Mouse (Mus musculus): ENCODE measurements at regions not wholly inside any gene's neighbourhood (a gene's known extent, or its start where the extent isn't known, plus 50 kb on each side); places are given as distances from the start of the nearest gene placed in this dataset.

GRCm38 (mm10) chr13:35087246-35088040, 60.5 kb upstream of the Eci2 start:
- H3K79me2 ChIP-seq (replicated peaks; ENCODE audit: control insufficient read depth, extremely low read depth, insufficient read depth, poor library complexity, severe bottlenecking) = no peaks in the 10 kb centered on the region
- H3K4me2 ChIP-seq (ENCODE audit: insufficient read depth, low read depth, poor library complexity, severe bottlenecking) = no peak overlapping the region
- no peaks in the 10 kb centered on the region for H3K36me3 ChIP-seq (replicated peaks in 1 of 2; ENCODE audit: control insufficient read depth in 1 of 2, insufficient read depth in 1 of 2, low read length in 1 of 2)
- H3K27me3 ChIP-seq (replicated peaks) = no peaks in the 10 kb centered on the region
- DNase-seq (ENCODE audit: extremely low read depth) = no peak
- peaks cover 0 to 7% of the 10 kb centered on the region in 2 experiments; a peak in 1 of 4 replicates for H3K4me1 ChIP-seq (ENCODE audit: control insufficient read depth in 1 of 2, insufficient read depth in 2 of 2)
- no peak overlapping the region for H3K4me3 ChIP-seq (replicated peaks in 1 of 3; ENCODE audit: low read depth in 2 of 3, low read length in 2 of 3, poor library complexity in 1 of 3)
- no peaks in the 10 kb centered on the region for H3K9me3 ChIP-seq (replicated peaks; ENCODE audit: low read length)
- H3K9ac ChIP-seq (ENCODE audit: insufficient read depth, low read depth) = no peak overlapping the region
- in situ Hi-C loops (cut with MboI; ENCODE audit: low pct_ligation_motif_present, low pct_unique_long_range_greater_than_20kb, low sequenced_read_pairs) = no loop called here
- H3K27ac ChIP-seq (ENCODE audit: insufficient read depth, low read depth) = no peak overlapping the region
- TF ChIP-seq MAZ (IDR thresholded peaks at IDR 0.05; ENCODE audit: low read depth, low read length) (no peak), MAFK (IDR thresholded peaks at IDR 0.05; ENCODE audit: insufficient replicate concordance, low read length) (peak; percentile 92)
- dilution Hi-C loops (cut with MboI; ENCODE audit: extremely low pct_ligation_motif_present, extremely low pct_unique_long_range_greater_than_20kb, low sequenced_read_pairs) = no loop called here

- no peak for DNase-seq (ENCODE audit: extremely low read depth)
- no peak overlapping the region for H3K9ac ChIP-seq (ENCODE audit: insufficient read depth, low read depth)
- no peak overlapping the region for H3K27ac ChIP-seq (ENCODE audit: insufficient read depth, low read depth)
- H3K79me2 ChIP-seq (replicated peaks; ENCODE audit: control insufficient read depth, extremely low read depth, insufficient read depth, poor library complexity, severe bottlenecking) = no peaks in the 10 kb centered on the region
- in situ Hi-C loops (cut with MboI; ENCODE audit: low pct_ligation_motif_present, low pct_unique_long_range_greater_than_20kb, low sequenced_read_pairs) = no loop called here
- no peak overlapping the region for H3K4me3 ChIP-seq (replicated peaks in 1 of 3; ENCODE audit: low read depth in 2 of 3, low read length in 2 of 3, poor library complexity in 1 of 3)
- H3K4me2 ChIP-seq (ENCODE audit: insufficient read depth, low read depth, poor library complexity, severe bottlenecking) = no peak overlapping the region
- H3K27me3 ChIP-seq (replicated peaks) = no peaks in the 10 kb centered on the region
- no peaks in the 10 kb centered on the region for H3K9me3 ChIP-seq (replicated peaks; ENCODE audit: low read length)
- no peak for TF ChIP-seq TBP (conservative IDR thresholded peaks at IDR 0.05; ENCODE audit: low read depth, low read length)
- TF ChIP-seq MAFK (IDR thresholded peaks at IDR 0.05; ENCODE audit: insufficient replicate concordance, low read length) = peak; percentile 83; the same call in 1 of the 2 replicates
- no peaks in the 10 kb centered on the region for H3K36me3 ChIP-seq (replicated peaks in 1 of 2; ENCODE audit: control insufficient read depth in 1 of 2, insufficient read depth in 1 of 2, low read length in 1 of 2)
- dilution Hi-C loops (cut with MboI; ENCODE audit: extremely low pct_ligation_motif_present, extremely low pct_unique_long_range_greater_than_20kb, low sequenced_read_pairs) = no loop called here
- H3K4me1 ChIP-seq (ENCODE audit: control insufficient read depth in 1 of 2, insufficient read depth in 2 of 2) = peaks cover 0 to 2% of the 10 kb centered on the region in 2 experiments; a peak in 1 of 4 replicates
Measured at GRCm38 (mm10) chr13:35091155-35091554, 64.3 kb upstream of the Eci2 start.

- dilution Hi-C loops (cut with MboI; ENCODE audit: extremely low pct_ligation_motif_present, extremely low pct_unique_long_range_greater_than_20kb, low sequenced_read_pairs) = no loop called here
- Histone ChIP-seq H3K9ac (ENCODE audit: insufficient read depth, low read depth) (no peak overlapping the region), H3K4me3 (replicated peaks in 1 of 3; ENCODE audit: low read depth in 2 of 3, low read length in 2 of 3, poor library complexity in 1 of 3) (no peak overlapping the region), H3K4me1 (ENCODE audit: control insufficient read depth in 1 of 2, insufficient read depth in 2 of 2) (peaks cover 0 to 5% of the 10 kb centered on the region in 2 experiments; a peak in 1 of 4 replicates), H3K27me3 (replicated peaks) (no peaks in the 10 kb centered on the region), H3K79me2 (replicated peaks; ENCODE audit: control insufficient read depth, extremely low read depth, insufficient read depth, poor library complexity, severe bottlenecking) (no peaks in the 10 kb centered on the region), H3K36me3 (replicated peaks in 1 of 2; ENCODE audit: control insufficient read depth in 1 of 2, insufficient read depth in 1 of 2, low read length in 1 of 2) (no peaks in the 10 kb centered on the region), H3K27ac (ENCODE audit: insufficient read depth, low read depth) (no peak overlapping the region), H3K9me3 (replicated peaks; ENCODE audit: low read length) (no peaks in the 10 kb centered on the region), H3K4me2 (ENCODE audit: insufficient read depth, low read depth, poor library complexity, severe bottlenecking) (no peak overlapping the region)
- in situ Hi-C loops (cut with MboI; ENCODE audit: low pct_ligation_motif_present, low pct_unique_long_range_greater_than_20kb, low sequenced_read_pairs) = no loop called here
- no peak for TF ChIP-seq BHLHE40 (IDR thresholded peaks at IDR 0.05; ENCODE audit: low read depth, low read length)
- TF ChIP-seq USF2 (conservative IDR thresholded peaks at IDR 0.05; ENCODE audit: low read depth, low read length) = no peak
- peak; percentile 54 for TF ChIP-seq SMC3 (IDR thresholded peaks at IDR 0.05; ENCODE audit: low read depth, low read length)
- peak; percentile 49 for TF ChIP-seq RAD21 (IDR thresholded peaks at IDR 0.05; ENCODE audit: low read depth, low read length)
- TF ChIP-seq CTCF (conservative IDR thresholded peaks at IDR 0.05 in 1 of 2, IDR thresholded peaks at IDR 0.05 in 1 of 2; ENCODE audit: low read depth in 2 of 2, low read length in 2 of 2) = peak; percentile 16 to 63; a peak in 2 of 4 replicates
- peak; percentile 34 for DNase-seq (ENCODE audit: extremely low read depth)
Measured at GRCm38 (mm10) chr13:35119782-35120181, 92.9 kb upstream of the Eci2 start.

All from CH12.LX (cell line).